Mouse (Mus musculus) gastrocnemius, postnatal 36 days (tissue): ENCODE results near the gene Chrna5. TPM values are rescaled to one million over a fixed set of nuclear protein-coding genes. Genes with fewer than 3 reads are reported as not detected.

Experiments
- DNase-seq, 2 experiments: peaks; one replicate each; pipeline ENCODE4 v3.0.0; 2022
- intact Hi-C: fragments of 180-260 bp; cut with DNase I; formaldehyde crosslinking; loops from one replicate; pipeline ENCODE4 v1.15.1; 2025
- total RNA-seq, 2 experiments: library from RNA; stranded (reverse); gene quantifications; 2 replicates each; pipeline ENCODE4 v1.2.3; 2021

The Chrna5 gene
- total RNA-seq, 2 experiments from 2014 or later = not detected

- no peak for DNase-seq
- intact Hi-C loops = no loop called here
Measured at GRCm38 (mm10) chr9:55016926-55017325, 36.2 kb downstream of the Chrna5 start.

GRCm38 (mm10) chr9:55023326-55023725 is 42.6 kb downstream of the Chrna5 start:
- no peak for DNase-seq
- intact Hi-C loops = loop anchor here (5.0 kb wide), 1 partner anchor 284 kb away; no protein-coding TSS in a partner anchor

GRCm38 (mm10) chr9:55023902-55024583 is 43.4 kb downstream of the Chrna5 start:
- intact Hi-C loops = loop anchor here (1.0 to 5.0 kb wide), 2 partner anchors 84 to 283 kb away; no protein-coding TSS in a partner anchor
- DNase-seq = peak; percentile 56 to 71

- no peak for DNase-seq
- intact Hi-C loops = no loop called here
Measured at GRCm38 (mm10) chr9:55025534-55026274, 45.0 kb downstream of the Chrna5 start.

DNA sequence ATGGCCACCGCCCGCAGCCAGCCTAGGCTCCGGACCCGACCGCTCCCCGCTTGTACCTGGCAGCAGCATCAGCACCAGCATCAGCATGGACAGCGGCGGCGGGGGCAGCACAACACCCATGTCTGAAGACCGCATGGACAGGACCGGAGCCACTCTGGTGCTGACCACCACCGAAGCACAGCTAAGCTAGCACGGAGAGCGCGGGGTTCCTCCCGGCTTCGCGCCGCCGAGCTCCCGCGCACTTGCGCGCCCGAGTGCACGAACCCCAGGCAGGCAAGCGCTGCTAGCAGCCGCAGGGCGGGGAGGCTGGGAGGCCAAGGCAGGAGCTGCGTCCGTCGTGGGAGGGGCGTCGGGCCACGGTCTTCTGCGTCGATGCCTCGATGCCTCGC is 45.6 kb downstream of the Chrna5 start, which contains the start of gene Chrna3:
Chrna3 (minus strand) TSS at position 288 of the 389 bp plus-strand sequence.
- DNase-seq = no peak
- intact Hi-C loops = no loop called here

DNA sequence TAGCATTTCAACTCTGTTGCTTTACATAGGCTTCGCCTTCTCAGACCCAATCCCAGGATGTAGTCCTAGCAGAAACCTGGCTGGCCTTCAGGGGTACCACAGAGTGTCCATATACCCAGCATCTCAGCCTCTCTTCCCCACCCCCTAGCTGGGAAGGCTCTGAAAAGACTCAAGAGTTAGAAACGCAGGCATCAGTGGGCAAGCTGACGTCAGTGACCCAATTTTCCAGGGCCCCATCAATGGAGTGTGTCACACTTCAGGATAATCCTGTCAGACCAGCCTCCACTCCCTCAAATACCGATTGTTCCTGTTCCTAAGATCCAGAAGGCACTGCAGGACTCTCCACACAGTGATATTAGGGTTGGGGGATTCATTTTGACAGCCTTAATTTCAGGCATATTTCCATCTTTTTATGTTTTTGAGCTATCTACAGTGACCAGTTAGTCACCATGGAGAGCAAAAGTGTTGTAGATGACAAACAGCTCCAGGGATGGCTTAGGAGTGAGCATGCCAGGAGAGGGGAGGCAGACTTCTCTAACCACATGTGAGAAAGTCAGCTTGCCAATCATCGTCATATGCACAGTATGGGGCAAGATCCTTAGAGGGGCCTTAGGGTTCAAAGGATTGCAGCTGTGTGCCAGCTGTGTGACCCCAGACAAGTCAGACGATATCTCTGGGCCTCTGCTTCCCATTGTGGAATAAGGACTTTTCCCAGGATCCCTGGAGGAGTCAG is 50.9 kb downstream of the Chrna5 start:
- intact Hi-C loops = no loop called here
- DNase-seq = no peak

DNA sequence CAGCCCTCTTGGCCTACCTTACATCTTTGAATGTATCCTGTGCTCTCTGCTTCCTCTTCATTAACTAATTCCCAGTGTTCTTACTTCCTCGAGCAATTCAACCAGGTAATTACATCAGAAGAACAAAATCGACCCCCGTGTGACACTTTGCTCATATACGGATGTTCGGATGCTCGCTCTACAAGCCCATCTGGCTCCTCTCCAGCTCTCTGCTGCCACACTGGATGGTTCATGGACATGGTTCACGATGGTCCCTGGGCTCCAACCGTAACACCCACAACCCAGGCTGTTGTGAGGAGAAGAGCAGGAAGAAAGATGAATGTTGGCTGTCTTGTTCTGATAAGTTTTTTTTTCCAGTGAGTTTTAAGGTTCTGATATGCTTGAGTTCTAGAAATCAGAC is 58.3 kb downstream of the Chrna5 start:
- intact Hi-C loops = no loop called here
- no peak for DNase-seq

DNA sequence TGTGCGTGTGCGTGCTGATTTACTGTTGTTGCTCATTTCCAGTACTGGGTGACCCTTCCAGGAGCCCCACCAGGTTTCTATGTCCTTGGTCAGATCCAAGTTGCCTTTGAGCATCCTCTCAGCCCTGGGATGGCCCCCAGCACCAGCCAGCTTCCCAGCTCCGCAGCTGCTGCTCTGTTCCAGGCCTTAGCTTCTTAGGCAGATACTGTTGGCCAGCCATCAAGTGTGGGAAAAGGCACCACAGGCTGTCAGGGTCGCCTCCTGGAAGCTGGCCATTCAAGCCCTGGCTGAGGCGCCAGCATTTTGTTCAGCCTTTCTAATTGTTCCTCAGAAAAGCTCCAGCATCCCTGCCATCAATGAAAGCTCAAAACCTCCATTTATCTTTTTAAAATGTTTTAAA is 59.3 kb downstream of the Chrna5 start:
- intact Hi-C loops = no loop called here
- no peak for DNase-seq

DNA sequence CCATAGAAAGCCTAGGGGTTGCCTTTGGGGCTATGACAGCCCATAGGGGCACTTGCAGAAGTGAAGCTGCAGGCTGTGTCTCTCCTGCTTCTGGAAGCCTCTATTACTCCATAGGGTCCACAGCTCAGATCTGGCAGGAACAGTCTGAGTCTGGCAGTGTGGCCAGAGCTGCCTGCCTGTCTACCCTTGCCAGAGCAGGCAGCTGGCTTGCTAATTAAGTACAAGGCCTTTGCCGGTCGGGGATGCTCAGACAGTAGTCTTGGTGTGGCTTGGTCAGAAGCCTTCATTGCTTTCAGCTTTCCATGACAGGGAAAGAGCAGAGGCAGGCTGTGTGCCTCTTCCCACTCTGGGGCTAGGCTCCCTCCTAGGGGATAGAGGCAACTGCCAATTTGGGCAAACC is 60.7 kb downstream of the Chrna5 start:
- DNase-seq = no peak
- intact Hi-C loops = no loop called here

DNA sequence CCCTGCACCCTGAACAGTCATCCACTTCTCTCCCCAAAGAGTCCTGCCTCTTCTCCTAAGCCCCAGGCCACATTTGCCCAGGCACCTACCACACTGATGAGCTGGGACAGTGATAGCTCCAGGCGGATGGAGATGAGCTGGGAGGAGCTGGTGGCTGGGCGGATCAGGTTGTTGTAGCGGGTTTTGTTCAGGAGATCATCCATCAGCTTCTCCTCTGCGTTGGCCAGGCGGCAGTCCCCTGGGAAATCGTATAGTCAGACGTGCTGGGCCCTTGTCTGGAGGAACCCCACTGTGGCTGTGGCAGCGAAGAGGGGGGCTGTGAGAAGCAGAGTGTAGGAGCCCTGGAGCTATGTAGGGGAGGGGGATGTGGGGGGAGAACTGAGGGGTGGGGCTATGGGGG is 63.0 kb downstream of the Chrna5 start:
- no peak for DNase-seq

DNA sequence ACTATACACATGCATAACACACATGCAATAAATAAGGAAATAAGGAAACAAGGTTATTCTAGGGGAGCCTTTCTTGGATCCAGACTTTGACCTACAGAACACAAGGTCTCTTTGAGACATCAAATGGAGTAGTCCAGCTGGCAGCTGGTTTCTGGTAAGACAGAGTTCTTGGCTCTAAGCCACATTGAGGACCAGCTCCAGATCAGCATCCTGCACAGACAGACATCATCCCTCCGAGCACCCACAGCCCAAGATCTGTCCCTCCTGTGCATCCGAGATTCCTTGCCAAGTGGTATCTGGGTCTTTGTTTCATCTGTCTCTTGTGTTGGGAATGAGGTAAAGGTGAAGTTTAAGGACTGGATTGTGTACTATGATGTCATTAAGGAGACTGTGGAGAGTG is 64.3 kb downstream of the Chrna5 start:
- DNase-seq = no peak
- intact Hi-C loops = loop anchor here (5.0 kb wide), 1 partner anchor 67 kb away; no protein-coding TSS in a partner anchor

More for the DNA sequence above, 63.0 kb downstream of the Chrna5 start:
- intact Hi-C loops = no loop called here

DNA sequence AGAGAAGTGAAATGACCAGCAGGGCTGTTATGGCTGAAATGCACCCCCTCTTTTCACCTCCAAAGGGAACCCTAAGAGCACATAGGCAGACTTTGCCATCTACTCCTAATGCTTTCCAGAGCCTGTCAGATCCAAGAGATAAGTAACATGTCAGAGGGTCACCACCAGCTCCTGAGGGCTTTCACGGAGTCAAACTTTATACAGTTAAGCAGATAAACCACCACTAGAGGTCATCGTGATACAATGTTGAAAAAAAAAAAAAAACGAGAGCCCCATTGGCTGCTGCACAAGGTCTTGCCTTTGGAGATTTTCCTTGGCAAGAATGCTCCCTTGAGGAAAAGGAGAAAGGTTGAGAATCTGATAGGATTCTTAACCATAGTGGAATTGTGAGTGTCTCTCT is 66.1 kb downstream of the Chrna5 start:
- intact Hi-C loops = loop anchor here (5.0 kb wide), 1 partner anchor 66 kb away; no protein-coding TSS in a partner anchor

DNA sequence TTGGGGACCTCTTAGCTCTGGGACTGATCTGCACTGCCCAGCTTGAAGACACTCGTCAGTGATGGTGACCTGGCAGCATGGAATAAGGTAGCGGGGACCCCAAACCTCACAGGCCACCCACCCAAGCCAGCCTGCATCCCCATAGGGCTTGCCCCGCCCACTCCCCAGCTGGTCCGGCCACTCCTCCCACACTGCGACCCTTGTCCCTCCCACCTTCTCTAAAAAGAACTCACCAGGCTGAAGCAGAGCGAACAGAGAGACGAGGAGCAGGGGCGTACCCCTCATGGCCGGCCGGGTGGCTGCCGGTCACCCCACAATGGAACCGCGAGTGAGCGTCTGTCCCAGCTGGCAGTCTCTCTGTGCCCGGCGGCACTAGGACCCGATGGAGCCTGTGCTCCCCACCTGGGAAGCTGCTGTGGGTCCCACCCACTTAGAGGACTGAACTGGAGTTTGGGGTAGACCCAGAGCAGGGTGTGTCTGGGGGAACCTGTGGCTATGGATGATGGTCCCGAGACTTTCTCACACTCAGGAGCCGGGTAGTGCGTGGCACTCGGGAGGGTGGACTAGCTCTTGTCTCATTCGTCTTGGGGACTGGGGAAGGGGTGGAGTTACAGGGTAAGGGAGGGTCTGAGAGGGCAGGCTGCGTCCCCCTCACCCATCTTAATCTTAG is 67.7 kb downstream of the Chrna5 start, which contains the start of gene Chrnb4:
Chrnb4 (minus strand) TSS at position 569 of the 670 bp plus-strand sequence.
- no peak for DNase-seq
- intact Hi-C loops = loop anchor here (5.0 kb wide), 1 partner anchor 64 kb away; no protein-coding TSS in a partner anchor

More for the DNA sequence above, 66.1 kb downstream of the Chrna5 start:
- no peak for DNase-seq

- no peak for DNase-seq
- intact Hi-C loops = no loop called here
Measured at GRCm38 (mm10) chr9:55055386-55055930, 74.8 kb downstream of the Chrna5 start.

Other genes starting within 250 kb of the Chrna5 start
- 10 to 100 TPM; 17.9 to 18.2 TPM for gene Wdr61, start 246.4 kb upstream of the Chrna5 start, total RNA-seq
- under 1 TPM in 1 of 2 experiments, not detected in 1; 0.79 TPM for gene Crabp1, start 216.1 kb upstream of the Chrna5 start, total RNA-seq
- gene Ireb2, start 117.1 kb upstream of the Chrna5 start, total RNA-seq = 10 to 100 TPM; 18.8 to 21.8 TPM
- gene Hykk, start 63.6 kb upstream of the Chrna5 start, total RNA-seq = under 1 TPM; 0.74 to 0.79 TPM
- 100 to 1,000 TPM; 111 to 117 TPM for gene Psma4, start 30.1 kb upstream of the Chrna5 start, total RNA-seq
- gene AY074887, start 29.9 kb upstream of the Chrna5 start, total RNA-seq = not detected
- not detected for gene Chrna3, start 45.7 kb downstream of the Chrna5 start, total RNA-seq
- gene Chrnb4, start 67.9 kb downstream of the Chrna5 start, total RNA-seq = under 1 TPM in 1 of 2 experiments, not detected in 1; 0.08 TPM
- 10 to 100 TPM; 30.2 to 33.4 TPM for gene Ube2q2, start 168.0 kb downstream of the Chrna5 start, total RNA-seq
- gene Fbxo22, start 228.0 kb downstream of the Chrna5 start, total RNA-seq = 10 to 100 TPM; 18.0 to 18.8 TPM